In the genomic region with DNA sequence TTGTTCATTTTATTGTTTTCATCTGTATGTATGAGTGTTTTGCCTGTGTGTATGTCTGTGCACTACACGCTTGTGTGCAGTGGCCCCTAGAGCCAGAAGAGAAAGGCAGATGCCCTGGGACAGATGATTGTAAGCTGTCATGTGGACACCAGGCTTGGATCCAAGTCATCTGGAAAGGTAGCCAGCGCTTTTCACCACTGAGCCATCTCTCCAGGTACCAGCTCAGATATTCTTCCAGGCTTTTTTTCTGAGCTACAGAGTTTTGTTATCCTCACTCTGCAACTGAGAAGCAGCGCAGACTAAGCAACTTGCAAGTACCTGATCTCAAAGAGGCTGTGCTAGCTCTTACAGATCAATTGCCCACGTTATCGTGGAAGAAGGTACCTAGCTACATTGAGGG, we compare ENCODE assay signal across 8 mouse cellular contexts. TPM values are rescaled to one million over a fixed set of nuclear protein-coding genes. Genes with fewer than 3 reads are reported as not detected.
DNase-seq lines count a peak whose midpoint lies in the region; ATAC-seq and TF ChIP-seq lines count a peak whose summit lies in the region.

No protein-coding gene starts in this region.

- ATAC-seq in intestine, embryonic 14.5 days (replicated peaks; ENCODE audit: low FRiP score, low TSS enrichment, low read depth) = no peak
- ATAC-seq in intestine, postnatal 0 days = no peak
- no peak for ATAC-seq in inflammation-experienced regulatory T-cells, adult 6 months

- DNase-seq in intestine, embryonic 14.5 days (ENCODE audit: low spot score) = no peak
- peak; percentile 11 for DNase-seq in CD4-positive helper T cell, adult 2 months (ENCODE audit: low read depth, low spot score)
- DNase-seq in cerebellum, adult 9-11 months = peak; percentile 35
- DNase-seq in kidney, adult 9 months = peak; percentile 52
- no peak for DNase-seq in urinary bladder, postnatal 25 days (ENCODE audit: low spot score)
- no peak for DNase-seq in layer of hippocampus, adult 9-10 months (ENCODE audit: low spot score)

- no peak overlapping the region for H3K27ac ChIP-seq in intestine, embryonic 14.5 days (ENCODE audit: low read depth)
- no peak overlapping the region for H3K27ac ChIP-seq in intestine, postnatal 0 days (ENCODE audit: low read depth, low read length)

- 72% methylated on average over 5 of the region's 5 CpGs for WGBS in intestine, embryonic 14.5 days
- 68% methylated on average over 5 of the region's 5 CpGs for WGBS in intestine, postnatal 0 days

- peaks cover 9% of the 10 kb centered on the region; the same call in 1 of the 2 replicates for H3K4me1 ChIP-seq in intestine, embryonic 14.5 days (replicated peaks; ENCODE audit: control insufficient read depth, insufficient read depth, low read length)
- no peaks in the 10 kb centered on the region for H3K4me1 ChIP-seq in intestine, postnatal 0 days (replicated peaks; ENCODE audit: control insufficient read depth, insufficient read depth, low read length)

- peak overlapping the region; percentile 80; the same call in 1 of the 2 replicates for H3K4me2 ChIP-seq in intestine, embryonic 14.5 days (ENCODE audit: low read length)
- no peak overlapping the region for H3K4me2 ChIP-seq in intestine, postnatal 0 days (replicated peaks; ENCODE audit: low read depth)

- no peak overlapping the region for H3K9ac ChIP-seq in intestine, embryonic 14.5 days (ENCODE audit: low read length)
- no peak overlapping the region for H3K9ac ChIP-seq in intestine, postnatal 0 days (ENCODE audit: low read depth, low read length)

- H3K27me3 ChIP-seq in intestine, embryonic 14.5 days (replicated peaks; ENCODE audit: control insufficient read depth, insufficient read depth, low read length) = 0 out of 2 replicates have a peak, but pooled peaks cover 5% of the 10 kb centered on the region
- peaks cover 11% of the 10 kb centered on the region; the same call in 1 of the 2 replicates for H3K27me3 ChIP-seq in intestine, postnatal 0 days (replicated peaks; ENCODE audit: control insufficient read depth, insufficient read depth, low read length)

- no peaks in the 10 kb centered on the region for H3K36me3 ChIP-seq in intestine, embryonic 14.5 days (ENCODE audit: control insufficient read depth, insufficient read depth, low read length)
- H3K36me3 ChIP-seq in intestine, postnatal 0 days (ENCODE audit: control insufficient read depth, insufficient read depth) = no peaks in the 10 kb centered on the region

- peak overlapping the region; percentile 55; the same call in 1 of the 2 replicates for H3K4me3 ChIP-seq in intestine, embryonic 14.5 days (ENCODE audit: low read depth, low read length)
- H3K4me3 ChIP-seq in intestine, postnatal 0 days (ENCODE audit: low read depth, low read length) = no peak overlapping the region

- no peaks in the 10 kb centered on the region for H3K9me3 ChIP-seq in intestine, embryonic 14.5 days (ENCODE audit: control insufficient read depth, low read length)
- H3K9me3 ChIP-seq in intestine, postnatal 0 days (ENCODE audit: control insufficient read depth) = no peaks in the 10 kb centered on the region

- no peak for TF ChIP-seq CTCF in intestine, postnatal 0 days (IDR thresholded peaks at IDR 0.05; ENCODE audit: low read depth)

RNA-seq across cellular contexts. Expression of a gene that starts 1.5 kb away (rescaled TPM):
- polyA plus RNA-seq in intestine, embryonic 14.5 days (2014; fragmentation: Nextera tagmentation; extraction: Ambion mirVana) = 16.3 and 18.0 TPM in 2 replicates
- polyA plus RNA-seq in intestine, postnatal 0 days (2015; fragmentation: Nextera tagmentation; extraction: Ambion mirVana) = 6.3 and 6.9 TPM in 2 replicates
- polyA plus RNA-seq in inflammation-experienced regulatory T-cells, adult 6 months (2017; shearing (Covaris generic)) = 10 to 100 TPM; 29.2 to 58.1 (median 53.5) TPM

Comparison
In these comparisons a context has a peak if more than half of its experiments do, and no peak if none do; other contexts are left out.
1. DNase-seq: peak in CD4-positive helper T cell, adult 2 months (single experiment), cerebellum, adult 9-11 months (single experiment) and kidney, adult 9 months (single experiment); none in intestine, embryonic 14.5 days (single experiment), urinary bladder, postnatal 25 days (single experiment) and layer of hippocampus, adult 9-10 months (single experiment).